Mouse (Mus musculus): ENCODE results near the gene Cnot1.
A peak's percentile ranks its signal among the peaks of the same experiment; 100 is the strongest.

The Cnot1 gene

GRCm38 (mm10) chr8:95688073-95688672 lies 119.1 kb downstream of the Cnot1 start:
- DNase-seq (ENCODE audit: low spot score in 2 of 2), result peak; percentile 77 to 82

- peak; percentile 57 to 69 for DNase-seq (ENCODE audit: low spot score in 2 of 2)
Measured at GRCm38 (mm10) chr8:95678024-95678611, 129.1 kb downstream of the Cnot1 start.

- DNase-seq (ENCODE audit: low spot score in 2 of 2), result no peak
Measured at GRCm38 (mm10) chr8:95677591-95678023, 129.7 kb downstream of the Cnot1 start.

GRCm38 (mm10) chr8:95676631-95677030 lies 130.6 kb downstream of the Cnot1 start, which contains the start of gene Ndrg4:
TSS of gene Ndrg4 (plus strand) at chr8:95676980.
- no peak for DNase-seq (ENCODE audit: low spot score in 2 of 2)

GRCm38 (mm10) chr8:95672811-95673210 lies 134.5 kb downstream of the Cnot1 start:
- DNase-seq (ENCODE audit: low spot score in 2 of 2), result no peak

GRCm38 (mm10) chr8:95671861-95672260 lies 135.4 kb downstream of the Cnot1 start:
- DNase-seq (ENCODE audit: low spot score in 2 of 2), result no peak

- no peak for DNase-seq (ENCODE audit: low spot score in 2 of 2)
Measured at GRCm38 (mm10) chr8:95669967-95670366, 137.3 kb downstream of the Cnot1 start.
